Mouse (Mus musculus) midbrain, embryonic 11.5 days (tissue): Measurements from ENCODE around the gene Ddx3y. TPM values are rescaled to one million over a fixed set of nuclear protein-coding genes. Genes with fewer than 3 reads are reported as not detected.

ENCODE experiments used
- polyA plus RNA-seq: library from polyadenylated mRNA; unstranded; fragments of >200 nt; fragmentation: Nextera tagmentation; extraction: Ambion mirVana; gene quantifications from 2 replicates; pipeline ENCODE4 v1.2.1, GENCODE M21; 2014

Gene Ddx3y
- polyA plus RNA-seq, 1 experiment from 2014 or later: 16.8 TPM

Other genes starting within 250 kb of the Ddx3y start
- 10.7 and 12.0 TPM in 2 replicates for gene Uty, start 40.9 kb downstream of the Ddx3y start, polyA plus RNA-seq
- not detected in 2 replicates for gene Usp9y, start 173.2 kb upstream of the Ddx3y start, polyA plus RNA-seq